Mouse (Mus musculus) frontal cortex, postnatal 36 days (tissue): Measurements from ENCODE around the gene Atmin.

Experiments
- DNase-seq, 2 experiments: peaks; one replicate each; pipeline ENCODE4 v3.0.0; 2022; ENCODE audit warnings: low spot score in 2 of 2

Atmin gene

DNA sequence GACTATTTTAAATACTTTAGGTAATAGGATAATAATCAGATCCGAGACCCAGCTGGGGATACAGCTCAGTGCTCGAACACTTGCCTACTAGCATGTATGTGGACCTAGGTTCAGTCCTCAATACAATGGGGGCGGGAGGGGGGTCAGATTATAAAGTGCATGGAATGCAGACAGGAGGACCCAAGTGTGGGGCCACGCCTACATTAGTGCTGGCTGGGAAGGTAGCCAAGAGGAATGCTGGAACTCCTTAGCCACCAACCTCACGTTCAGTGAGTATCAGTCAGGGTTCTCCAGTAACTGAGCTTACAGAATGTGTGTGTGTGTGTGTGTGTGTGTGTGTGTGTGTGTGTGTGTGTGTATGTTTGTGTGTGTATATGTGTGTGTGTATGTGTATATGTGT is 8.2 kb downstream of the Atmin start:
- DNase-seq, result no peak

DNA sequence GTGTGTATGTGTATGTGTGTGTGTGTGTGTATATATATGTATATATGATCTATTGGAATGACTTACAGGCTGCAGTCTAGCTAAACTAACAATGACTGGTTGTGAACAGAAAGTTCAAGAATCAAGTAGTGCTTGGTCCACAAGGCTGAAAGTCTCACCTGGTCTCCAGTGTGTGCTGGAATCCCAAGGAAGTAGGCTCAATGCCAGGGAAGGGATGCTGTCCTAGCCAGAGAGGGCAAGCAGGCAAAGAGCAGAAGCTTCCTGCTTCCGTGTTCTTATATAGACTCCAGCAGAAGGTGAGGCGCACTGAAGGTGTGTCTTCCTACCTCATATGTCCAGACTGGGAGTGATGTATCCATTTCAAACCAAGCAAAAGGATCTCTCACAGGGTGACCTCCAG is 8.6 kb downstream of the Atmin start:
- DNase-seq, result no peak

DNA sequence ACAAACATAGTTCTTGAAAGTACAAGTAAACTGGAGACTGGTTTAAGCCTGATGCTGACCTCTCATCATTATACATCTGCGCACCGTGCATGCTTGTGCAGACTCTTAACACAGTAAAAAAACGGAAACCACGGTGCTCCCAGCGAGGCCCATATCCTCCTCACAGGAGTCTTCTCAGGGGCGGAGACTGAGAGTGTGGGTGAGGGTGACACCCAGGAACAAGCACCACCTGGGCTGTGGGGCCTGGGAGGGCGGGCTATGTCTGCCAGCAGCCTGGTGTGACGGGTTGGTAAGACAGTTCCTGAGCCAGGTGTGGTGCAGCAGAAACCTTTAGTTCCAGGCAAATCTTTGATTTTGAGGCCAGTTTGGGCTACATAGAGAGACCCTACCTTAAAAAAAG is 9.2 kb downstream of the Atmin start:
- DNase-seq, result no peak

GRCm38 (mm10) chr8:116954415-116954814 is 11.2 kb downstream of the Atmin start:
- DNase-seq, result peak; percentile 80 to 92

DNA sequence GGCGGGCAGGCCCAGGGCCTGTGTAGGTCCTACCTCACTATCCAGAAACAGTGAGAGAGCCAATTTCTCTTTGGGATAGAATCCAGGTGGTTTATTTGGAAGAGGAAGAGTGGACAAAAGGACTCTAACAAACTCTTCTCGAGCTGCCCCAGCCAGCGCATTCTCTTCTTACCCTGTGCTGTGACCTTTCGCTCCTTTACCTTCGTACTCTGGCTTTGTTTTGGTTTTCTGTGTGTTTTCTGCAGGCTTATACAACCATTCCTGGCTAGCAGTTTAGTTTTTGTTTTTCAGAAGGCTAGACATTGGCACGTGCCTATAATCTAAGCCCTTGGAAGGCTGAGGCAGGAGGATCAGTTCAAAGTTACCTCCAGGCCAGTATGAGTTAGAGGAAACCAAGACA is 26.3 kb downstream of the Atmin start:
- DNase-seq, result no peak

DNA sequence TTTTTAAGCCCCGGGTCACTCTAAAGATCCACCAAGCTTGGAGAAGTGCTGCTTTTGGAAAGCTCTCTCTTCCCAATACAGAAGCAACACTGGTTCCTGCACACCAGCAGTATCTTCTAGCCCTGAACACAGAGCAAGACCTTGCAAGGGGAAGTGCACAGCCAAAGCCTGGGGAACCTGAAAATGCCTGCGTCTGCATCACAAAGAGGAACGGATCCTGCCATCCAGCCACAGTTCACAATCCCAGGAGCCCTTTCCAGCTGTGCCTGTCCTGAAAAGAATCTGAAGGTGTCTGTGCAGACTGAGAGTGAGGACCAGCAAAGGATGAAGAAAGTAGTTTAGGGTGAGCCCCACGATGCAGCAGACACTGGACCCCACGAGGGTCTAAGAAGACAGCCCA is 31.9 kb downstream of the Atmin start:
- DNase-seq, result no peak

GRCm38 (mm10) chr8:116975606-116976005 is 32.4 kb downstream of the Atmin start:
- no peak for DNase-seq

DNA sequence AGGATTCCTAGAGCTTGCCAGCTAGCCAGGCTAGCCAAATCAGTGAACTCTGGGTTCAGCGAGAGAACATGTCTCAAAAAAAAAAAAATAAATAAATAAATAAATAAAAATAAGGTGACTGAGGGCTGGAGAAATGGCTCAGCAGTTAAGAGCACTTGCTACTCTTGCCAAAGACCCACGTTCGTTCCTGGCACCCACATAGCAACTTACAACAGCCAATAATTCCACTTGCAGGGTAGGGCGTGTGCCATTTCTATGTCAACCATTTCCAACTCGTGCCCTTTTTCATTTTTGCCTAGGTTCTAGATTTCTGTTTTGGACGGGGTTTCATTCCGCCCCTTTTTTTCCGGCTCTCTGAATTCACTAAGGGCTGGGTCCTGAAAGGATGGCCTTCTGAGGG is 34.9 kb downstream of the Atmin start:
- no peak for DNase-seq

GRCm38 (mm10) chr8:116978631-116979256 is 35.6 kb downstream of the Atmin start, which contains the start of gene 1700030J22Rik:
Gene 1700030J22Rik, minus strand, starts transcription at chr8:116978959.
- DNase-seq, result peak; percentile 98 to 99

- peak; percentile 31 to 67 for DNase-seq
These were observed 36.9 kb downstream of the Atmin start for GRCm38 (mm10) chr8:116980117-116980516.

DNA sequence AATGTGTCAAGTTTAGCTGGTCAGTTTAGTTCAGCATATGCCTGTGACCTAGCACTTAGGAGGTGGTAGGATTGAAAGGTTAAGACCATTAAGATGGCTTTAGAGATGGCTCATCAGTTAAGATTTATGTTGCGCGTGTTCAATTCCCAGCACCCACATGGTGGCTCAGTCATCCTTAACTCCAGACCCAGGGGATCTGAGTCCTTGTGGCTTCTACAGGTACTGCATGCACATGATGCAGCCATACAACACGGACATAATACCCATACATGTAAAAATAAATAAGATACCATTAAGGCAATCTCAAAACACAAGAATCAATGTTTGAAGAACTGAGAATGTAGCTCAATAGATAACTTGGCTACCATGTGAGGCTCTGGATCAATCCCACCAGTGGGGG is 46.6 kb downstream of the Atmin start:
- no peak for DNase-seq

- DNase-seq, result no peak
These were observed 48.0 kb downstream of the Atmin start for GRCm38 (mm10) chr8:116991241-116991640.

DNA sequence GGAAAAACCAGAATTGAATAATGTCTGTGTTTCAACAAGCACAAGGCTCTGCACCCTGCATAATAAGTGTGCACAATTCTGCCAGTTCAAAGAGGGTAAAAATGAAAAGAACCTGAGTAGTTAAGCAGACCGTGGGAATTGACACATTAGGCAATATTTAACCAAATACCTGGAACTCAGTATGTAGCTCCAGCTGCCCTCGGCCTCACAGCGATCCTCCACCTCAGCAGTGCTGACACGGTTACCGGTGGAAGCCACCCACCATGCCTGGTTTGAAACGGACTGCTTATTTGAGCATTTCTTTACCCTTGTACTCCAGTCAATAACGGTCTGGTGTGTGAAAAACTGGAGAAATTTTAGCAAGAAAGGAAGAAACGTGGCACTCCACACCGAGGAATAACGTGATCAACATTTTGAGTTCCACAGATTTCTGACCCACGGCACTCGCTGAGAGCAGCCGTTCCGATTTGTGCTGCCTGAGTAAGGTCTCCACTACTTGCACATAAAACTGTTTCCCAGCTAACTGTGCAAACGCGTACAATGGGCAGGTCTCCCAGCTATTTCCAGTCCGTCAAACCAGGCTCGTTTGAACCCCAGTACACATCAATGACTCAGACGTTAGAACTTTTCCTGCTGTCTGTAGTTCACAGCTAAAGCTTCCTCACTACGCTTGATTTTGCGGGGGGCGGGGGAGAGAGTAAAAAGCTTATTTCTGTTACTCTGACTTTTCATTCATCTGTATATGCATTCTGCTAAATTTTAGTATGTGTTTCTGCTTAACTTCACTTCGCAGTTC is 49.2 kb downstream of the Atmin start:
- DNase-seq, result no peak

GRCm38 (mm10) chr8:116993095-116993867 is 50.1 kb downstream of the Atmin start, which contains the start of gene Gcsh:
Gene Gcsh, minus strand, starts transcription at chr8:116993537.
- DNase-seq, result peak; percentile 97 to 98

DNA sequence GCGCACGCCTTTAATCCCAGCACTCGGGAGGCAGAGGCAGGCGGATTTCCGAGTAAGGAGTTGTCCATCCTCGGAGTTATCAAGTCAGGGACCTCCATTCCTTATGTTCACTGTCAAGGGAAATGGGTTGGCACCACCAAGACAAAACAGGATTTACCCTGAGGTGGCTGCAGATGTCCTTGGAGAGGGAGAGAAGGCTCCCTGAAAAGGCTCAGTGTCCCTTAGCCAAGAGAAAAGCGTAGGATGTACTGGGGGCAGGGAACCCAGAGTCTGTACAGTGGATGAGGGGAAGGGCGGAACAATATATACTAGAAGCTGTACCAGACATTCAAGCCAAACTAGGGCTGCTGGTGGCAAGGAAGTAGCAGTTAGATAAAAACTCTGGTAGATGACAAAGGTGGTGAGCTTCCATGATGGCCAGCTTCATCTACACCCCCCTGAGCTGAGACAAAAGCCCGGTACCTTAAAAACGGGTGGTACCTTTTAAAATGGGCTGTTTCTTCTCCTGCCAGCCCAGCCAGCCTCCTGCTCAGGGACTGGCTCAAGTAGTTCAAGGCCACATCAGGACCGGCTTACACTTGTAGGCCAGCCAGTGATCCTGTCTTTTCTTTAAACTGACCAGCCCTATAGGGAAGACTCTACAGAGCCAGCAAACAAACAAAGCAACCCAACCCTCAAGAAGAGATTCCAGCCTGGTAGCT is 51.0 kb downstream of the Atmin start:
- DNase-seq, result no peak
